Mouse (Mus musculus): Measurements from ENCODE around the gene Wwox.

DNA sequence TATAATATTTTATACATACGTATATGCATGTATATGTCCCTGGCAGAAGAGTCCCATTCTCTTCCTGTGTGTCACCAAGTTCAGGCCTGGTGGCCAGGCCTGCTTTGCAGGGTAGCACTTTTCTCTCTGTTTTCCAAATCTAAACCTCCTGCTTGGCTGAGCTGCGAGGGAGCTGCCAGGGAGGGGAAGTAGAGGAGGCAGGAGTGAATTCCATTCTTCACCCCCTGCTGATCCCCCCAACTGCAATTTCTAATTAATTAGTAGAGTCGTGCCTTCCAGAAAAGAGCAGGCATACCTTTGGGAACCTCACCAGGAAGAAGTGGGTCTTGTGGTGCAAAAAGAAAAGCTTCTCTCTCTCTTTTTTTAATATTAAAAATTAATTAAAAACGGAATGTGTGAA is 599.0 kb downstream of the Wwox start:
- TF ChIP-seq CTCF (IDR thresholded peaks at IDR 0.05; ENCODE audit: low read depth, low read length) (no peak), EP300 (IDR thresholded peaks at IDR 0.05; ENCODE audit: insufficient read depth, low read depth, low read length) (no peak), POLR2A (IDR thresholded peaks at IDR 0.05; ENCODE audit: insufficient read depth, low read length) (no peak)

Measured in ES-Bruce4 (cell line).